Mouse (Mus musculus) lung, adult 2 months (tissue): Measurements from ENCODE around the gene Lmo1. TPM values are rescaled to one million over a fixed set of nuclear protein-coding genes. Genes with fewer than 3 reads are reported as not detected.
"Not testable (repeated sequence)": the region's sequence is repeated elsewhere in the genome, so short reads cannot be mapped to it uniquely, and the experiment has no call there.

Experiments
- DNase-seq: peaks from one replicate; pipeline ENCODE4 v3.0.0; 2022
- H3K4me1 ChIP-seq: fragments of 200-500 bp; 2 replicates; pipeline ENCODE4 v1.6.1; 2011; ENCODE audit warnings: low read length; ENCODE audit not compliant: control insufficient read depth, insufficient read depth
- H3K4me3 ChIP-seq: fragments of 200-500 bp; replicated peaks from 2 replicates; pipeline ENCODE3; 2011; ENCODE audit warnings: low read depth, mild to moderate bottlenecking, control low read depth, low read length; ENCODE audit errors: extremely low read depth
- CTCF ChIP-seq: fragments of 200-500 bp; IDR thresholded peaks from 2 replicates; pipeline ENCODE4 v1.5.1; 2011; ENCODE audit warnings: mild to moderate bottlenecking, low read length, control low read depth; ENCODE audit not compliant: insufficient read depth
- POLR2A ChIP-seq: fragments of 200-500 bp; IDR thresholded peaks from 2 replicates; pipeline ENCODE4 v1.6.1; 2011; ENCODE audit warnings: low read depth, mild to moderate bottlenecking, control low read depth, low read length, borderline replicate concordance; ENCODE audit errors: extremely low read depth
- WGBS: fragments of 180-500 bp; shearing (Covaris S2); methylation state at CpG from one replicate; pipeline ENCODE4 v1.1.7; 2018; 5-methylcytosine and 5-hydroxymethylcytosine counted together
- polyA plus RNA-seq: library from polyadenylated mRNA; depleted of rRNA; stranded (reverse); fragments of >200 nt; gene quantifications from 2 replicates; pipeline ENCODE4 v1.2.3, GENCODE M21; 2012

Gene Lmo1
- polyA plus RNA-seq, 1 experiment = 8.7 TPM

- no peaks in the 10 kb centered on the region for H3K4me1 ChIP-seq
- no peak for DNase-seq
- no peak for TF ChIP-seq POLR2A
- no peak overlapping the region for H3K4me3 ChIP-seq
These were observed 45.6 kb downstream of the Lmo1 start for GRCm38 (mm10) chr7:109129442-109129841.

- Histone ChIP-seq H3K4me3 (no peak overlapping the region), H3K4me1 (no peaks in the 10 kb centered on the region)
- DNase-seq = no peak
- 68% methylated on average over 4 of the region's 4 CpGs for WGBS
- TF ChIP-seq CTCF (no peak), POLR2A (no peak)
These were observed 59.1 kb downstream of the Lmo1 start for GRCm38 (mm10) chr7:109115929-109116328.

- DNase-seq, H3K4me3 ChIP-seq, H3K4me1 ChIP-seq: not testable (repeated sequence)
- WGBS = 62% methylated on average over 1 of the region's 4 CpGs
These were observed 59.5 kb downstream of the Lmo1 start for GRCm38 (mm10) chr7:109115488-109115887.

GRCm38 (mm10) chr7:109114950-109115349 is 60.1 kb downstream of the Lmo1 start:
- no peak overlapping the region for H3K4me3 ChIP-seq
- DNase-seq = no peak
- no peak for TF ChIP-seq CTCF
- TF ChIP-seq POLR2A = no peak
- H3K4me1 ChIP-seq = no peaks in the 10 kb centered on the region
- WGBS = 16% methylated on average over 10 of the region's 10 CpGs

- Histone ChIP-seq H3K4me3 (no peak overlapping the region), H3K4me1 (no peaks in the 10 kb centered on the region)
- no peak for TF ChIP-seq CTCF
- TF ChIP-seq POLR2A = no peak
- 77% methylated on average over 5 of the region's 5 CpGs for WGBS
- no peak for DNase-seq
These were observed 64.0 kb downstream of the Lmo1 start for GRCm38 (mm10) chr7:109111000-109111399.

- WGBS = 11% methylated on average over 1 of the region's 1 CpGs
- no peak overlapping the region for H3K4me3 ChIP-seq
- DNase-seq = no peak
- no peak for TF ChIP-seq CTCF
- no peak for TF ChIP-seq POLR2A
- H3K4me1 ChIP-seq = no peaks in the 10 kb centered on the region
These were observed 70.1 kb downstream of the Lmo1 start for GRCm38 (mm10) chr7:109104894-109105293.

- no peak for DNase-seq
- Histone ChIP-seq H3K4me1 (no peaks in the 10 kb centered on the region), H3K4me3 (no peak overlapping the region)
- TF ChIP-seq CTCF = no peak
- 77% methylated on average over 3 of the region's 3 CpGs for WGBS
These were observed 73.8 kb downstream of the Lmo1 start for GRCm38 (mm10) chr7:109101167-109101566.

GRCm38 (mm10) chr7:109098145-109099018 is 76.6 kb downstream of the Lmo1 start:
- 40% methylated on average over 6 of the region's 6 CpGs for WGBS
- DNase-seq = no peak
- 0 out of 2 replicates have a peak, but pooled peaks have one; percentile 24 for TF ChIP-seq CTCF
- TF ChIP-seq POLR2A = no peak

GRCm38 (mm10) chr7:109097203-109097602 is 77.8 kb downstream of the Lmo1 start:
- Histone ChIP-seq H3K4me1 (no peaks in the 10 kb centered on the region), H3K4me3 (no peak overlapping the region)
- WGBS = 55% methylated on average over 7 of the region's 7 CpGs
- TF ChIP-seq POLR2A (no peak), CTCF (no peak)
- DNase-seq = no peak

More at GRCm38 (mm10) chr7:109098145-109099018, 76.6 kb downstream of the Lmo1 start:
- no peaks in the 10 kb centered on the region for H3K4me1 ChIP-seq
- H3K4me3 ChIP-seq = no peak overlapping the region

- WGBS = 73% methylated on average over 4 of the region's 4 CpGs
- no peak overlapping the region for H3K4me3 ChIP-seq
- no peaks in the 10 kb centered on the region for H3K4me1 ChIP-seq
- TF ChIP-seq POLR2A (no peak), CTCF (no peak)
- no peak for DNase-seq
These were observed 78.4 kb downstream of the Lmo1 start for GRCm38 (mm10) chr7:109096618-109097017.

- no CpG with 5 or more reads among the region's 7 CpGs for WGBS
- Histone ChIP-seq H3K4me1 (no peaks in the 10 kb centered on the region), H3K4me3 (no peak overlapping the region)
- TF ChIP-seq POLR2A = no peak
- TF ChIP-seq CTCF = no peak
- DNase-seq = no peak
These were observed 80.7 kb downstream of the Lmo1 start for GRCm38 (mm10) chr7:109094294-109094693.

GRCm38 (mm10) chr7:109091316-109091715 is 83.7 kb downstream of the Lmo1 start:
- not testable (repeated sequence) for H3K4me3 ChIP-seq, H3K4me1 ChIP-seq, DNase-seq
- WGBS = no CpG with 5 or more reads among the region's 2 CpGs
